Mouse (Mus musculus) mesoderm, embryonic 11.5 days (tissue): ENCODE results near the gene Cacna1i.

Source experiments
- DNase-seq: peaks from one replicate; pipeline ENCODE4 v3.0.0-alpha.2; 2012; ENCODE audit warnings: low read depth, low spot score

Cacna1i gene

GRCm38 (mm10) chr15:80271858-80272396, 15.1 kb upstream of the Cacna1i start:
- DNase-seq = no peak

GRCm38 (mm10) chr15:80277107-80277506, 9.9 kb upstream of the Cacna1i start:
- no peak for DNase-seq

DNA sequence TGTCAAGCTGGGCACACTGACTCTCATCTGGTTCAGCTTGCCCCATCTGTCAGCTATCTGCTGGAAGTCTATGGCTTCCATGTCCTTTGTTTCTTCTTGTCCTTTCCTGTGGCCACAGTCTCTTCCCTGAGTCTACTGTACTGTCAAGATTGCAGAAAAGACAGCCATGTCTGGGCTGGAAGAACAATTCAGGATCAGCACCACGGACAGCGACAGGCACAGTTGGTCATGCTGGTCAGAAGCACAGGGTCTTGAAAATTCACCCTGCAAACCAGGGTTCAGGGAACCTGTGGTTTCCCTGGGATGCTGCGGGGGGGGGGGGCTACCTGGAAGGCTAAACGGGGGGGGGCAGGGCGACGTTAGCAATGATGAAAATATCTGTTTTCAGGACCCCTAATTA, 9.4 kb upstream of the Cacna1i start:
- peak; percentile 88 for DNase-seq

GRCm38 (mm10) chr15:80278121-80278759, 8.8 kb upstream of the Cacna1i start:
- DNase-seq = no peak

GRCm38 (mm10) chr15:80279053-80279452, 8.0 kb upstream of the Cacna1i start:
- no peak for DNase-seq

GRCm38 (mm10) chr15:80280646-80281045, 6.4 kb upstream of the Cacna1i start:
- peak; percentile 61 for DNase-seq

- no peak for DNase-seq
These were observed 998 bp downstream of the Cacna1i start for GRCm38 (mm10) chr15:80288036-80288435.

DNA sequence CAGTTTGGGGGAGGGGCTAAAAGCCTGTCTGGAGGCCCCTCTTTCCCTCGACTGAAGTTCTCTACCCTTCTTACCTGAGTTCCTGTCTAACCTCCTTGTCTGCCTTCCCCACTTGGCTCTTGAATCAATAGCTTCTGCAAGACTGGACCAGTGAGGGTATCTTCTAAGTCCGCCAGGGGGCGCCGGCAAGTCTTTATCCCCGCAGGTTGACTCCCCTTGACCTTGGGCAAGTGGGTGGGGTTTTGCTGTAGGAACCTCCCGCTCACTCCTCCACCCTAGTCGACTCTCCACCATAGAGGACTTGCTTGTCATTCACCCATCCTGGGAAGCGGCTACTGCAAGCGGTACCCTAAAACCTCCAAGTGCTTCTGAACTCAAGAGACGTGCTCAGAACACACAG, 2.4 kb downstream of the Cacna1i start:
- peak; percentile 74 for DNase-seq

GRCm38 (mm10) chr15:80297146-80297545, 10.1 kb downstream of the Cacna1i start:
- DNase-seq = no peak

- no peak for DNase-seq
These were observed 16.7 kb downstream of the Cacna1i start for GRCm38 (mm10) chr15:80303779-80304178.

DNA sequence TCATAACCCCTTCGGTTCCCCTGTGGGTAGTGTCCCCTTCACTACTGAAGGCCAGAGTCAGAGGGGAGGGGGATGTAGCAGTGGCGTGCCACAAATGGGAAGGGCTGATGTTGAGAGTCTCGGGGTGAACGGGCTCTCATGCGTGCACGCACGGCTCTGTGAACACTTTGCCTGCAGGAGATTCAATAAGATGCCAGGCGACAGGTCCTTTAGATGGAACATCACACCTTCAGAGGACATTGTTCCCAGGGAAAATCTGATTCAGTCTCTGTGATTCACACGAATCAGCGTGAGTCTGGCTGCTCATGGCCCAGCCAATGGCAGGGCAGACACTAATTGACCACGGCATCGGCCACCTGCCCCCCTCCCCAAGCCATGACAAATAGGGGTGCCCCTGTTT, 17.1 kb downstream of the Cacna1i start:
- DNase-seq = no peak

DNA sequence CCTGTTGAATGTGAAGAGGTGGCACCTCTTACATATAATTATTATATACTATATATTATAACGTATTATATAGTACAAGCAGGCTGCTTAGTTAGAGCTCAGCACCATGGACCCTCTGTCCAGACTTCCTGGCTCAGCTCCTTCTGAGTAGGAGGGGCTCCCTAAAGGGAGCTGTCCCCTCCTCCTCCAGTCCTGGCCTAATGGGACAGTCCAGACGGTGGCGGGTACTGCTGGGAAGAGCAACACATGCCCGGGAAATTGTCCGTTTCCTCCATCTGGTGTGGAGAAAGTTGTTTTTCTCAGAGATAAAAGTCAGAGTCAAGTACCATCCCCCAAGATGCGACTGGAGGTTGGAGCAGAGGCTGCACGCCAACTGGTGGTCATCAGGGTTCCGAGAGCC, 19.1 kb downstream of the Cacna1i start:
- no peak for DNase-seq

DNA sequence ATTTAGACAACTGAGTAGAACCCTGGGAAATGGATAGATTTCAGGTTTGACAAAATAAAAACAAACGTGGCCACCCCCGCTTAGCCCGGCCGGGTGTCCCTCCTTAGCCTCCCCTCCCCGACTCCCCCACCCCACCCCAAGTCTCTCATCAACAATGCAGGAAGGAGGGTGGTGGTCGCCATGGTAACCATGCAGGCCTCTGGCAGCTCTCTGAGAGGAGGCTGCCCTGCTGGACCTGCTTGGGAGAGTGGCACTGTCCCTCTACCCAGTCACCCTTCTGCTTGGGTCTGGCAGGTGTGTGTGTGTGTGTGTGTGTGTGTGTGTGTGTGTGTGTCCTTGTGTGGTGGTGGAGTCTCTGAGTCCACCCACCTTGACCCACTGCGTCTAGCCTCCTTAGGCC, 27.7 kb downstream of the Cacna1i start:
- peak; percentile 36 for DNase-seq

- DNase-seq = no peak
These were observed 30.1 kb downstream of the Cacna1i start for GRCm38 (mm10) chr15:80316966-80317634.

DNA sequence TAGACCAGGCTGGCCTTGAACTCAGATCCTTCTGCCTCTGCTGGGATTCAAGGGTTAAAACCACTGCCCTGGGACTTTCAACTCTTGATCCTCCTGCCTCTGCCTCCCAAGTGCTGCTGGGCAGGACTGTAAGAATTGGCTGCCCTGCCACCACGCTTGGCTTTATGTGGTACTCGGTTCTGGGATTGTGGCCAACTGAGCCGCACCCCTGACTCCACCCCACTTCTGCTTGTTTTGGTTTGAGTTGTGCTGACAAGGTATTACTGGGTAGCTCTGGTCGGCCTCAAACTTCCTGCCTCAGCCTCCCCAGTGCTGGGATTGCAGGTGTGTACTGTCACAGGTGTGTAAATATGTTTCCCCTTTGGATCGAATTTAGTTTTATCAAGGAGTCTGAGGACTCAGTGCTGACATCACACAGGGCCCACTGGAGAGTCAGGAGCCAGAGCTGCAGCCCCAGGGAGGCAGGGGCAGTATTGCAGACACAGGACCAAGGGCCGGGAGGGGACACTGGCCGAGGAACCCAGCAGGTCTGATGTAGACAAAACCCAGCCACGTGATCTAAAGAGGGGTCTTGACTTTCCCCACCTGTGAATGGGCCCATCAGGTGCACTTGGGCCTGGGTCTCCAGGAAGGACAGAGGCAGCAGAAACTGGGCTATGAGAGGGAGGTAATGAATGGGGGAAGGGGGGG, 30.9 kb downstream of the Cacna1i start:
- no peak for DNase-seq

- peak; percentile 43 for DNase-seq
These were observed 31.7 kb downstream of the Cacna1i start for GRCm38 (mm10) chr15:80318543-80319255.

DNA sequence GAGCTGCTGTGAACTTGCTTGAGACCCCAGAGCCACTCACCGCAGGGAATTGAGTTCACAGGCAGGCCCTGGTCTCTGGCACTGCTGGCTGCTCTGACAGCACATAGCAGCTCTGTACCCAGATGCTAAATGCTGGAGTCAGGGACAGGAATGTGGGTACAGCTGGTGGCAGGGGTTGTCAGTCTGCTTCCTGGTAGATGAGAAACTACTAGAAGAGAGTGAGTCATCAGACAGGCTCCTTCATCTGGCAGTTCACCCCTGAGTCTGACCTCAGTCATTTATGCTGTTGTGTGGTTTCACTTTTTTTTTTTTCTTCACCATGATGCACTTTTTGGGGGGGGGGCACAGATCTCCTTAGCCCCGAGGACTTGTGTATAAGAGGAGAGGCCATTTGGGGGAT, 32.3 kb downstream of the Cacna1i start:
- no peak for DNase-seq

GRCm38 (mm10) chr15:80319921-80320320, 32.9 kb downstream of the Cacna1i start:
- no peak for DNase-seq

- no peak for DNase-seq
These were observed 38.2 kb downstream of the Cacna1i start for GRCm38 (mm10) chr15:80325207-80325606.

- DNase-seq = no peak
These were observed 38.7 kb downstream of the Cacna1i start for GRCm38 (mm10) chr15:80325756-80326155.

- DNase-seq = no peak
These were observed 39.9 kb downstream of the Cacna1i start for GRCm38 (mm10) chr15:80326947-80327346.
